Mouse (Mus musculus): Measurements from ENCODE around the gene Oser1. TPM values are rescaled to one million over a fixed set of nuclear protein-coding genes. Genes with fewer than 3 reads are reported as not detected.

The Oser1 gene
- polyA plus RNA-seq, 1 experiment from 2014 or later: 39.0 TPM

- Histone ChIP-seq H3K9ac (ENCODE audit: low read depth, low read length) (no peak overlapping the region), H3K9me3 (replicated peaks; ENCODE audit: control insufficient read depth, low read length) (no peaks in the 10 kb centered on the region), H3K4me2 (ENCODE audit: low read depth, low read length) (no peak overlapping the region), H3K4me1 (ENCODE audit: control insufficient read depth, low read depth, low read length) (peaks cover 2% of the 10 kb centered on the region), H3K27me3 (ENCODE audit: control insufficient read depth, insufficient read depth, low read depth, low read length) (no peaks in the 10 kb centered on the region), H3K4me3 (ENCODE audit: low read depth, low read length) (no peak overlapping the region), H3K36me3 (ENCODE audit: control insufficient read depth, insufficient read depth) (no peaks in the 10 kb centered on the region), H3K27ac (ENCODE audit: low read length) (no peak overlapping the region)
- 54% methylated on average over 8 of the region's 8 CpGs for WGBS (ENCODE audit: insufficient replicate concordance)
- no peak for ATAC-seq (ENCODE audit: low read depth)
Measured at GRCm38 (mm10) chr2:163399222-163399621, 25.3 kb downstream of the Oser1 start.

- H3K4me2 ChIP-seq (ENCODE audit: low read depth, low read length): no peak overlapping the region
- H3K9me3 ChIP-seq (replicated peaks; ENCODE audit: control insufficient read depth, low read length): no peaks in the 10 kb centered on the region
- WGBS (ENCODE audit: insufficient replicate concordance): 64% methylated on average over 4 of the region's 4 CpGs
- ATAC-seq (ENCODE audit: low read depth): no peak
- H3K36me3 ChIP-seq (ENCODE audit: control insufficient read depth, insufficient read depth): no peaks in the 10 kb centered on the region
- no peak overlapping the region for H3K4me3 ChIP-seq (ENCODE audit: low read depth, low read length)
- no peaks in the 10 kb centered on the region for H3K27me3 ChIP-seq (ENCODE audit: control insufficient read depth, insufficient read depth, low read depth, low read length)
- H3K4me1 ChIP-seq (ENCODE audit: control insufficient read depth, low read depth, low read length): peaks cover 2% of the 10 kb centered on the region
- H3K9ac ChIP-seq (ENCODE audit: low read depth, low read length): no peak overlapping the region
- no peak overlapping the region for H3K27ac ChIP-seq (ENCODE audit: low read length)
Measured at GRCm38 (mm10) chr2:163398770-163399169, 25.7 kb downstream of the Oser1 start.

DNA sequence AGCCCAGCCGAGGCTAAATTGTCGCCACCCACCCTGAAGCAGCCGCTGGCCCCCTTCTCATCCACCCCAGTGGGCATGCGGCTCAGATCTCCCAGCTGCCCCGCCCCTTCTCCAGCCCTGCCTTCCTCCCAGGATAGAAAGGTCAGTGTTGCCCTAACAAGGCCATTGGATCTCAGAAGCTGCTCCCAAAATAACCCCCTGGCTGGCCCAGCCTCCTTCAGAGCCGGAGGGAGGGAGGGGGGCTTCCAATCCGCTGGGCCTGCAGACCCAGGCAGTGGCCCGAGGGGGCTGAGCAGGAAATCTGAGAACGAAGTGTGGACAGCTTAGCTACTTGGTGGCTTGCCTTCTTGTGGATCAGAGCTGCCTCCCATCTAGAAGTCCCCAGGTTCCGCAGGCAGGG is 26.6 kb downstream of the Oser1 start, which contains the start of gene Jph2:
TSS of gene Jph2 (minus strand) at position 89 of the 400 bp plus-strand sequence.
- 28% methylated on average over 10 of the region's 10 CpGs for WGBS (ENCODE audit: insufficient replicate concordance)
- ATAC-seq (ENCODE audit: low read depth): 0 out of 2 replicates have a peak, but pooled peaks have one; percentile 28
- H3K4me3 ChIP-seq (ENCODE audit: low read depth, low read length): no peak within 1 kb of the TSS
- no peak within 1 kb of the TSS for H3K9ac ChIP-seq (ENCODE audit: low read depth, low read length)
- H3K27ac ChIP-seq (ENCODE audit: low read length): no peak within 1 kb of the TSS
- no peaks in the 10 kb centered on the region for H3K36me3 ChIP-seq (ENCODE audit: control insufficient read depth, insufficient read depth)
- no peaks in the 10 kb centered on the region for H3K9me3 ChIP-seq (replicated peaks; ENCODE audit: control insufficient read depth, low read length)
- H3K4me1 ChIP-seq (ENCODE audit: control insufficient read depth, low read depth, low read length): no peaks in the 10 kb centered on the region
- H3K4me2 ChIP-seq (ENCODE audit: low read depth, low read length): no peak within 1 kb of the TSS
- no peaks in the 10 kb centered on the region for H3K27me3 ChIP-seq (ENCODE audit: control insufficient read depth, insufficient read depth, low read depth, low read length)

DNA sequence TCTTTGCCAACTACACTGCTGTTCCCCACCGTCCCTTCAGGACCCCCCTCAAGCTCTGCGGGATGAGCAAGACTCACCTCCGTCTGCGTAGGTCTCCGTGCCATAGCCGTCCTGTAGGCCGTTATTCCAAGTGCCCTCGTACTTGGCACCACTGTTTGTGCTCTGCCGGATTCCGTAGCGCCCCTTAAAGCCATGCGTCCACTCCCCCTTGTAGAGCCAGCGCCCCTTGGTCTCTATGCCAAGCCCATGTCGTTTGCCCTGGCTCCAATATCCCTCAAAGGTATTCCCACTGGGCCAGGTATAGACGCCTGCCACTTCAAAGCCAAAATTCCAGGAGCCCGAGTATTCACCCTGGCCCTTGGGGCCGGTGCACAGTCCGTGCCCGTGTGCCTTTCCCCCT is 27.4 kb downstream of the Oser1 start:
- H3K36me3 ChIP-seq (ENCODE audit: control insufficient read depth, insufficient read depth): no peaks in the 10 kb centered on the region
- no peak overlapping the region for H3K27ac ChIP-seq (ENCODE audit: low read length)
- no peaks in the 10 kb centered on the region for H3K27me3 ChIP-seq (ENCODE audit: control insufficient read depth, insufficient read depth, low read depth, low read length)
- no peak overlapping the region for H3K9ac ChIP-seq (ENCODE audit: low read depth, low read length)
- no peaks in the 10 kb centered on the region for H3K4me1 ChIP-seq (ENCODE audit: control insufficient read depth, low read depth, low read length)
- no peak overlapping the region for H3K4me3 ChIP-seq (ENCODE audit: low read depth, low read length)
- no peak for ATAC-seq (ENCODE audit: low read depth)
- no peaks in the 10 kb centered on the region for H3K9me3 ChIP-seq (replicated peaks; ENCODE audit: control insufficient read depth, low read length)
- 77% methylated on average over 19 of the region's 19 CpGs for WGBS (ENCODE audit: insufficient replicate concordance)
- no peak overlapping the region for H3K4me2 ChIP-seq (ENCODE audit: low read depth, low read length)

DNA sequence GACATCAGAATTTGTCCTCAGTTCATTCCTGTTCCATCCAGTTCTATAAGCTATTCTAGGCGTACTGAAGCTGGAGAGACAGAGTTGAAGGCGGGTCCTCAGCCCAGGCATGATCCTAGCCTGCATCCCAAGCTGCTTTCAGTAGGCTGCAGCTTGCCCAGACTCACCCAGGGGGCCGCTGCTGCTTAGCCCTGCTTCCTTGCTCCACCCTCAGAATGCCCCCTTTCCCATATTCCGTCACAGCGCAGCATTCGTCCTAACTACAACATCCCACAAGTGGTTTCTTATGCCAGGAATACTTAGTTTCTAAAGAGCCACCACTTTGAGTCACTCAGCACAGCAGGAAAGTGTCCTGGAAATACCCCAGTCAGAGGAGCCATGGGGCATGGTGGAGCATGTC is 29.5 kb downstream of the Oser1 start:
- H3K27me3 ChIP-seq (ENCODE audit: control insufficient read depth, insufficient read depth, low read depth, low read length): no peaks in the 10 kb centered on the region
- no peak for ATAC-seq (ENCODE audit: low read depth)
- no peaks in the 10 kb centered on the region for H3K4me1 ChIP-seq (ENCODE audit: control insufficient read depth, low read depth, low read length)
- no peak overlapping the region for H3K27ac ChIP-seq (ENCODE audit: low read length)
- H3K4me2 ChIP-seq (ENCODE audit: low read depth, low read length): no peak overlapping the region
- WGBS (ENCODE audit: insufficient replicate concordance): 55% methylated on average over 6 of the region's 6 CpGs
- H3K4me3 ChIP-seq (ENCODE audit: low read depth, low read length): no peak overlapping the region
- H3K36me3 ChIP-seq (ENCODE audit: control insufficient read depth, insufficient read depth): no peaks in the 10 kb centered on the region
- H3K9ac ChIP-seq (ENCODE audit: low read depth, low read length): no peak overlapping the region
- H3K9me3 ChIP-seq (replicated peaks; ENCODE audit: control insufficient read depth, low read length): no peaks in the 10 kb centered on the region

GRCm38 (mm10) chr2:163393976-163394375 is 30.5 kb downstream of the Oser1 start:
- H3K4me1 ChIP-seq (ENCODE audit: control insufficient read depth, low read depth, low read length): no peaks in the 10 kb centered on the region
- no peak overlapping the region for H3K4me2 ChIP-seq (ENCODE audit: low read depth, low read length)
- no peaks in the 10 kb centered on the region for H3K36me3 ChIP-seq (ENCODE audit: control insufficient read depth, insufficient read depth)
- no peak overlapping the region for H3K9ac ChIP-seq (ENCODE audit: low read depth, low read length)
- no peak overlapping the region for H3K27ac ChIP-seq (ENCODE audit: low read length)
- no peaks in the 10 kb centered on the region for H3K27me3 ChIP-seq (ENCODE audit: control insufficient read depth, insufficient read depth, low read depth, low read length)
- H3K9me3 ChIP-seq (replicated peaks; ENCODE audit: control insufficient read depth, low read length): no peaks in the 10 kb centered on the region
- no peak overlapping the region for H3K4me3 ChIP-seq (ENCODE audit: low read depth, low read length)
- 50% methylated on average over 6 of the region's 6 CpGs for WGBS (ENCODE audit: insufficient replicate concordance)
- ATAC-seq (ENCODE audit: low read depth): no peak

DNA sequence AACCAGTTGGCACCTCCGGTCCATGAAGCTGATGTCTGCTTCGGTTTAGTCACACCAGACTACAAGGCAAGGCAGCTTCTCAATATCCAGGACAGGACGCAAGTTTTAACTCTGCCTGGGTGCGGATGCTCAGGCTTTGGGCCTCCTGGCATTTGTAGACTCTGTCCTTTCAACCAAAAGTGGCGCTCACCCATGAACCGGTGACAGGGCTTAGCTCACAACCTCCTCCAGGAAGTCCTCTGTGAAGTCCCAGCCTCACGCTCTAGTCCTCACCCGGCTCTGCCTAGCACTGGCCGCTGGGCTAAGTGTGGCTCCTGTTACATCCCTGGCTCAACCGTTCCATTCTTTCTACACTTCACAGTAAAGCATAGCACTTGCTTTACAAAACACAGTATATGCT is 31.3 kb downstream of the Oser1 start:
- Histone ChIP-seq H3K27me3 (ENCODE audit: control insufficient read depth, insufficient read depth, low read depth, low read length) (no peaks in the 10 kb centered on the region), H3K27ac (ENCODE audit: low read length) (no peak overlapping the region), H3K4me3 (ENCODE audit: low read depth, low read length) (no peak overlapping the region), H3K4me2 (ENCODE audit: low read depth, low read length) (no peak overlapping the region), H3K9ac (ENCODE audit: low read depth, low read length) (no peak overlapping the region), H3K36me3 (ENCODE audit: control insufficient read depth, insufficient read depth) (no peaks in the 10 kb centered on the region), H3K9me3 (replicated peaks; ENCODE audit: control insufficient read depth, low read length) (no peaks in the 10 kb centered on the region), H3K4me1 (ENCODE audit: control insufficient read depth, low read depth, low read length) (no peaks in the 10 kb centered on the region)
- ATAC-seq (ENCODE audit: low read depth): no peak
- WGBS (ENCODE audit: insufficient replicate concordance): 75% methylated on average over 10 of the region's 10 CpGs

DNA sequence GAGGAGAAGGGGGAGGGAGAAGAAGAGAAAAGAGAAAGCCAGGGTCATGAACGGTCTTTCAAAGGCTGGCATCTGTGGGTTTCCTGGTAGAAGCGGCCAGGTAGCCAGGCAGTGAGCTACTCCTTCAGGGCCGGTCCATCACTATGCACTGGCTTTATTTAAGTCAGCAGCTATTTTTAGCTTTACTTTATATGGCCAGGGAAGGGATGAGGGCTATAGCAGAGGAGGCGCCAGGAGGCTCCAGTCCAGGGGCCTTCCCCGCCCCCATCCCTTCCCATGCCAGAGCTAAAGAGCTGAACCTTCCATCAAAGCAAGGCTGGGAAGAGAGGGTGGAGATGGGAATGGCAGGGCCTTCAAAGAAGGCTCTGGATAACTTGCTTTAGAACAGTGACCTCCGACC is 32.1 kb downstream of the Oser1 start:
- Histone ChIP-seq H3K4me3 (ENCODE audit: low read depth, low read length) (no peak overlapping the region), H3K4me2 (ENCODE audit: low read depth, low read length) (no peak overlapping the region), H3K36me3 (ENCODE audit: control insufficient read depth, insufficient read depth) (no peaks in the 10 kb centered on the region), H3K9me3 (replicated peaks; ENCODE audit: control insufficient read depth, low read length) (no peaks in the 10 kb centered on the region), H3K9ac (ENCODE audit: low read depth, low read length) (no peak overlapping the region), H3K27me3 (ENCODE audit: control insufficient read depth, insufficient read depth, low read depth, low read length) (no peaks in the 10 kb centered on the region), H3K4me1 (ENCODE audit: control insufficient read depth, low read depth, low read length) (no peaks in the 10 kb centered on the region), H3K27ac (ENCODE audit: low read length) (no peak overlapping the region)
- WGBS (ENCODE audit: insufficient replicate concordance): 59% methylated on average over 6 of the region's 6 CpGs
- no peak for ATAC-seq (ENCODE audit: low read depth)

DNA sequence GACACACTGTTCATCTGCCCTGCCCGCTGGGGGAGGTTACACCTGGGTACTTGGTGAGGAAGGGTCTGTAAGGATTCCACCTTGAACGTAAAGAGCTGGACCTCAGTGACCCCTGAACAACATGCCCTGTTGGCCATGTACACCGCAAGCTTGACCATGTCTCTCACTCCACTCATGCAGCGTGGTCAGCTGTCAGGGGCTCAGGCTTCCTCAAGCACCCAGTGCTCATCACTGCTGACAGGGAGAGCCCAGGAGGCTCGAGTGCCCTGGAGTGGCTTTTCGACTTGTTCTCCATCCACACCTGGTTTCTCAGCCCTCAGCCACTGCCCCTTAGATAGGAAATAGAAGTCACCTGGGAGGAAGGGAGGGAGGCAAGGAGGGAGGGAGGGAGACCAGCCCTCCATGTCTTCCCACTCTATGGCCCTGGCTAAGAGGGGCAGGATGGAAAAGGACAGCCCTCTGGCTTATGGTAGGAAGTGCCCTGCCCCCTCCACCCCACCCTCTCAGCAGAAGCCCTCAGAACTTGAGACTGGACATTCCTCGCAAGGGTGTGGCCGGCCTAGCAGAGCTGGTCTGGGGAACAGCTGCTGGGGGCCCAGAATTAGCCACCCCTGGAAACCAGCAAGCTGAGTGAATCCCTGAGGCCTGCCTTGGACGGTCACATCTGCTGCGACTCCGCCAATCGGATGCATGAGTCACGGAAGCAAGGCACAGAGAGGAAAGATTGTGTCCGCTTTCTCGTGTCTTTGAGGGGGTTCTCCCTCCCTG is 37.9 kb downstream of the Oser1 start:
- Histone ChIP-seq H3K27ac (ENCODE audit: low read length) (no peak overlapping the region), H3K4me2 (ENCODE audit: low read depth, low read length) (no peak overlapping the region), H3K36me3 (ENCODE audit: control insufficient read depth, insufficient read depth) (no peaks in the 10 kb centered on the region), H3K27me3 (ENCODE audit: control insufficient read depth, insufficient read depth, low read depth, low read length) (no peaks in the 10 kb centered on the region), H3K9me3 (replicated peaks; ENCODE audit: control insufficient read depth, low read length) (no peaks in the 10 kb centered on the region), H3K9ac (ENCODE audit: low read depth, low read length) (no peak overlapping the region), H3K4me3 (ENCODE audit: low read depth, low read length) (no peak overlapping the region), H3K4me1 (ENCODE audit: control insufficient read depth, low read depth, low read length) (no peaks in the 10 kb centered on the region)
- ATAC-seq (ENCODE audit: low read depth): no peak; the same call in 1 of the 2 replicates
- 61% methylated on average over 15 of the region's 15 CpGs for WGBS (ENCODE audit: insufficient replicate concordance)
